Mouse (Mus musculus): ENCODE measurements at regions not wholly inside any gene's neighbourhood (a gene's known extent, or its start where the extent isn't known, plus 50 kb on each side); places are given as distances from the start of the nearest gene placed in this dataset.

DNA sequence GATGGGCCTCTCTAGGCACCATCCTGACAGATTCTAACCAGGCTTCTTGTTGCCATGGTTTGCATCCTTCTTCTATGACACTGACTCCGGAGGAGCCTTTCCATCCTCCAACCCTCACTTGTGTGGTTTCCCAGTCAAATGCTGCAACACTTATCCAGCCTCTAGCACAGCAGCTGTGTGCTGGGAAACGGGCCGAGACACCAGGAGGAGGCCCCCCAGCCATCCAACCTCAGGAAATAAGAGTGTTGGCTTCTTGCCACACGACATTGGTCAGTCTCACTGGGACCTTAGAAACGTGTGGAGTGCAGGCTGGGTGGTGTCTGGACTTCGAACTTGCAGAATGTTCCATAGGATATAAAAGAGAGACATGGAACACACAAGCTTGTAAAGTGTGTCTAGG, 119.9 kb upstream of the Bdnf start:
- H3K9ac ChIP-seq (replicated peaks; ENCODE audit: low read depth, low read length): no peak overlapping the region
- H3K4me2 ChIP-seq (ENCODE audit: low read depth, low read length): no peak overlapping the region
- WGBS: 79% methylated on average over 6 of the region's 6 CpGs
- no peaks in the 10 kb centered on the region for H3K27me3 ChIP-seq (ENCODE audit: control insufficient read depth, insufficient read depth, low read length)
- no peaks in the 10 kb centered on the region for H3K9me3 ChIP-seq (ENCODE audit: control insufficient read depth, low read length)
- H3K4me1 ChIP-seq (ENCODE audit: control insufficient read depth, insufficient read depth, low read length): no peaks in the 10 kb centered on the region
- H3K27ac ChIP-seq (ENCODE audit: low read depth, low read length): no peak overlapping the region
- H3K4me3 ChIP-seq (ENCODE audit: low read depth, low read length): no peak overlapping the region
- ATAC-seq (ENCODE audit: low read depth): no peak
- H3K36me3 ChIP-seq (ENCODE audit: control insufficient read depth, insufficient read depth, low read length): no peaks in the 10 kb centered on the region

DNA sequence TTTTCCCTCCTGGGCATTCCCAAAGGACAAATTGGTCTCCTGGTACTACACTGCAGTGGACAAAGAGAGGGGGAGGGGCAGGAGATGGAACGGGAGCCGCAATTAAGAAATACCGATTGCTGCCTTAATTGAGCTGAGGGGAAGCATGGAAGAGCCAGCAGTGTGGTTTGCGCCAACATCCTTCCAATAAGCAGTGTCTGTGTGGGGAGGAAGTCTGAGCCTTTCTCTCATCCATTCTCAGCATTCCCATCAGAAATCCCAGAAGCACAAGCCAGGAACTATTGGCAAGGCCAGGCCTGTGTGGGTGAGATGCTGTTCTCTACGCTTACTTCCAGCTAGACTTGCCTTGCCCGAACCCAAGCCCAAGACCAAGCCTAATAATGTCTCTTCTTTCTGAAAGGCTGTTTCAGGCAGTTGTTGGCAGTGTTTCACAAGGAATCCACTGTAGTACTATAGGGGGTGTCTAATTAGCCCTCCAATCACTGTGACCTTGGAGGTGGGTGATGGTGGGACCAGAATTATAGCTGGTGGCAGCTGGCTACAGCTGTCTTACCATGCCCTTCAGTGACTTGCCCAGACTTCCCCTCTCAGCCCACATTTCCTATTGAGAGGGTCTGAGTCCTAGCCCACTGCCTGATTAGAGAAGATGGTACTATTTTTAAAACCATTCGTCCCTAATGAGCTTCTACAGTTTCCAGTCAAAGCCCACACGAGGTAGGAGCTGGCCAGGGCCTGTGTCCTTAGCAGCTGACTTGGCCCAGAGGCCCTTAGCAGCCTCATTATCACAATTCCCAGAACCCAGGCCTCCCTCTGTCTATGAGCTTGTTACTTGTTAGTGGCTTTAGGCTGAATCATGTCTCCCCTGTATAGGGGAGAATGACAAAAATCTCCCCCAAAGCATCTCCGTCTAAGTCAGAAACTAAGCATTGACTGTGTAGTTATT, 115.1 kb upstream of the Bdnf start:
- no peak overlapping the region for H3K9ac ChIP-seq (replicated peaks; ENCODE audit: low read depth, low read length)
- no peaks in the 10 kb centered on the region for H3K9me3 ChIP-seq (ENCODE audit: control insufficient read depth, low read length)
- no peak overlapping the region for H3K27ac ChIP-seq (ENCODE audit: low read depth, low read length)
- H3K4me2 ChIP-seq (ENCODE audit: low read depth, low read length): no peak overlapping the region
- H3K4me1 ChIP-seq (ENCODE audit: control insufficient read depth, insufficient read depth, low read length): no peaks in the 10 kb centered on the region
- no peak for ATAC-seq (ENCODE audit: low read depth)
- 57% methylated on average over 9 of the region's 9 CpGs for WGBS
- no peaks in the 10 kb centered on the region for H3K27me3 ChIP-seq (ENCODE audit: control insufficient read depth, insufficient read depth, low read length)
- H3K4me3 ChIP-seq (ENCODE audit: low read depth, low read length): no peak overlapping the region
- no peaks in the 10 kb centered on the region for H3K36me3 ChIP-seq (ENCODE audit: control insufficient read depth, insufficient read depth, low read length)

DNA sequence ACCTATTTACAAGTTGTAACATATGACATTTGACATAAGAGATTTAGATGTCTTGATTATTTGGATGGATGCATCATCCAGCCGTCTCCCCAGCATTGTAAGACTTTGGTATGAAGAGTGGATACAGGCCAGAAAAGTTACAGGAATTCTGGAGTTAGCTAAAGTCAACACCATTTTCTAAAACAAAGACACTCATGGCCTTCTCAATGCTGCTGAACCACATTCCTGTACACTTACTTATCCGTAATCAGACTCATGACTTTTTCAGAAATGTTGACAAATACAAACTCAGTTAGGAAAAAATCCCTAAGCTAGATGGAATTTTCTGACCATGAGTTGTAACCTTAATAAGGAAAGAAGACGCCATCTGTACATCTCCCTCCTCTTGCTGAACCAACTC, 111.5 kb upstream of the Bdnf start:
- H3K4me3 ChIP-seq (ENCODE audit: low read depth, low read length): no peak overlapping the region
- no peaks in the 10 kb centered on the region for H3K4me1 ChIP-seq (ENCODE audit: control insufficient read depth, insufficient read depth, low read length)
- no peak overlapping the region for H3K9ac ChIP-seq (replicated peaks; ENCODE audit: low read depth, low read length)
- no peak overlapping the region for H3K27ac ChIP-seq (ENCODE audit: low read depth, low read length)
- no peak for ATAC-seq (ENCODE audit: low read depth)
- H3K4me2 ChIP-seq (ENCODE audit: low read depth, low read length): no peak overlapping the region
- H3K27me3 ChIP-seq (ENCODE audit: control insufficient read depth, insufficient read depth, low read length): no peaks in the 10 kb centered on the region
- 93% methylated on average over 3 of the region's 3 CpGs for WGBS
- no peaks in the 10 kb centered on the region for H3K36me3 ChIP-seq (ENCODE audit: control insufficient read depth, insufficient read depth, low read length)
- H3K9me3 ChIP-seq (ENCODE audit: control insufficient read depth, low read length): no peaks in the 10 kb centered on the region

DNA sequence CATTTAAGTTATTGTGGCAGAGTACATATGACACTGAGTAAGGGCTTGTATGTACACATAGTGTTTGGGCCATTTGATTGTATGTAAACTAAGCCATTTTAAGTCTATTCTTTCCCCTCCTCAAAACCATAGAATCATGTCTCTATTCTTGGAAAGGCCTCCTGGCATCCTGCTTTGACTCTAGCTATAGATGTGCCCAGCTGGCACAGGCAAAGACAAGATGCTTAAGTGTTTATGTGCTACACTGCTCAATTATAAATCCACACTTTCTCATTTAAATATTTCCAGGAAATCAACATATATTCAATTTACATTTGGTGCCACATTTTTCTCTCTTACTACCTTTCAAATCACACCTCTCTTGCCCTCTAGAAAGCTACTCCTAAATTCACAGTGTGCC, 97.6 kb upstream of the Bdnf start:
- H3K4me2 ChIP-seq (ENCODE audit: low read depth, low read length): no peak overlapping the region
- ATAC-seq (ENCODE audit: low read depth): no peak
- H3K9me3 ChIP-seq (ENCODE audit: control insufficient read depth, low read length): no peaks in the 10 kb centered on the region
- H3K4me1 ChIP-seq (ENCODE audit: control insufficient read depth, insufficient read depth, low read length): no peaks in the 10 kb centered on the region
- H3K36me3 ChIP-seq (ENCODE audit: control insufficient read depth, insufficient read depth, low read length): no peaks in the 10 kb centered on the region
- H3K4me3 ChIP-seq (ENCODE audit: low read depth, low read length): no peak overlapping the region
- no peaks in the 10 kb centered on the region for H3K27me3 ChIP-seq (ENCODE audit: control insufficient read depth, insufficient read depth, low read length)
- H3K27ac ChIP-seq (ENCODE audit: low read depth, low read length): no peak overlapping the region
- no peak overlapping the region for H3K9ac ChIP-seq (replicated peaks; ENCODE audit: low read depth, low read length)

DNA sequence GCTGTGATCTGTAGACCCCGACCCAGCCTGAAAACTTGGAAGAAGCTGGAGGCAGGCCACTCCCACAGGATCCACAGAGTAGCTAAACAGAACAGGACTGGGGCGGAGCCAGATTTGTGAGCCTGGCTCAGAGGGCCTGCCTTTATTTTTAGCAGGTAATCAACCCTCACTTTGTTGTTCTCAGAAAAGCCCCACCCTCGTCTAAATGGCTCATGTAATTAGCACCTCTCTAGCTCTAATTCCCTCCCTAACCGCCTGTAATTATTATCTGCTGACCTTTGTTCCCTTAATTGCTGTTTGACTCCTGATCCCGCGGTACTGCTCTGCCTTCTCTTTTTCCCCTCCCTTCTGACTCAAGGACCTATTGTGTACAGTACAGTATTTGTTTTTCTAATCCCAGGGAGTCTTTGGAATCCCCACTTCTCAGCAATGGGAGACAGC, 95.6 kb upstream of the Bdnf start:
- H3K4me1 ChIP-seq (ENCODE audit: control insufficient read depth, insufficient read depth, low read length): no peaks in the 10 kb centered on the region
- H3K27me3 ChIP-seq (ENCODE audit: control insufficient read depth, insufficient read depth, low read length): no peaks in the 10 kb centered on the region
- H3K9me3 ChIP-seq (ENCODE audit: control insufficient read depth, low read length): no peaks in the 10 kb centered on the region
- H3K36me3 ChIP-seq (ENCODE audit: control insufficient read depth, insufficient read depth, low read length): no peaks in the 10 kb centered on the region
- H3K4me2 ChIP-seq (ENCODE audit: low read depth, low read length): no peak overlapping the region
- no peak overlapping the region for H3K4me3 ChIP-seq (ENCODE audit: low read depth, low read length)
- H3K27ac ChIP-seq (ENCODE audit: low read depth, low read length): no peak overlapping the region
- H3K9ac ChIP-seq (replicated peaks; ENCODE audit: low read depth, low read length): no peak overlapping the region
- 3% methylated on average over 6 of the region's 6 CpGs for WGBS
- peak; percentile 46; the same call in 1 of the 2 replicates for ATAC-seq (ENCODE audit: low read depth)

DNA sequence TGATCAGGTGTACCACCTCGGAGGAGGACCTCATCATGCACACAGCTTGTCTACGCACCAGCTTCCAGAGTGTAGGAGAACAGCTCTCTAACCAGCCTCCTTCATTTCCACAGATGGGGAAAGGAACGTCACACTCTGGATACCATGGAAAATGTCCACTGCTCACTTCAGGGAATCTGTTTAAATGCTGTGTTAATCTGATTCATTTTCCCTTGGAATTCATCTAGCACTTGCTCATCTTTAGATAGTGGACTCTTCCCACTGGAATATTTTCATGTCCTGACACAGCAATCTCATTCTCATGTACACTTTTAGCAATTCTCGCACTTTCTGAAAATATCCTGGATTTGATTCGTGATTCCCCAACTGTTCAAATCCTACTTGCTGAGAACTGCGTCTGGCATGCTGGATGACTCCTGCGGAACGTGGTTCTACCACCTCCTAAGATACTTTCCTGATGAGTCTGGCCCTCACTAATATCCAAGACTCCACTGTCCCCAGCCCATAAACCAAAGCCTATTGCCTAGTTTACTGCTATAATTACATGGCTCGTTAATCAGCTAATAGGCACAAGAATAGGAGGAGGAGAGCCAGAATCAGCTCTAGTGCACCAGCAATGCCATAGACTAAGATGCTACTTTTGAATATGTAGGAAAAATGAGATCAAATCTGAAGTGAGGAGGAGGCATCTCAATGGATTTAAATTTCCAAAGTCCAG, 56.0 kb upstream of the Bdnf start:
- WGBS: 60% methylated on average over 9 of the region's 9 CpGs
- Histone ChIP-seq H3K9me3 (ENCODE audit: control insufficient read depth, low read length) (no peaks in the 10 kb centered on the region), H3K9ac (replicated peaks; ENCODE audit: low read depth, low read length) (no peak overlapping the region), H3K36me3 (ENCODE audit: control insufficient read depth, insufficient read depth, low read length) (no peaks in the 10 kb centered on the region), H3K27me3 (ENCODE audit: control insufficient read depth, insufficient read depth, low read length) (no peaks in the 10 kb centered on the region), H3K27ac (ENCODE audit: low read depth, low read length) (no peak overlapping the region), H3K4me3 (ENCODE audit: low read depth, low read length) (no peak overlapping the region), H3K4me1 (ENCODE audit: control insufficient read depth, insufficient read depth, low read length) (no peaks in the 10 kb centered on the region), H3K4me2 (ENCODE audit: low read depth, low read length) (no peak overlapping the region)
- ATAC-seq (ENCODE audit: low read depth): peak; percentile 69; the same call in 1 of the 2 replicates

DNA sequence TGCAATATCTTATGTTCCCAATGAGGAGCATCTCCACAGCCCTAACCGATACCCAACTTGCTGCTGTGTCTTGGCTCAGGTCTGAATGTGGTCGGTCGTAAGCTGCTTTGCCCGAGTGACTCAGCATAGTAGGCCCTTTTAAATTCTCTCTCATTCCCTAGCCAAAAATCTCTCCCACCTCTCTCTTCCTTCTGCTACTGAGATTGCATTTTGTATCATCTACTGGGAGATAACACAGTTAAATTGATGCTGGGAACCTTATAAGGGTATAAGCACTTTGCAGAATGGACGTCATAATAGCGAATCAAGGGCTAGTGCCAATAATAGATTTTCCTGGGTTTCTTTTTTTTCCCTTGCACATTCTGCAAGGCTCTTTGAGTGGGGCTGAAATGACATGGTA, 54.8 kb upstream of the Bdnf start:
- Histone ChIP-seq H3K36me3 (ENCODE audit: control insufficient read depth, insufficient read depth, low read length) (no peaks in the 10 kb centered on the region), H3K27ac (ENCODE audit: low read depth, low read length) (no peak overlapping the region), H3K9me3 (ENCODE audit: control insufficient read depth, low read length) (no peaks in the 10 kb centered on the region), H3K4me2 (ENCODE audit: low read depth, low read length) (no peak overlapping the region), H3K9ac (replicated peaks; ENCODE audit: low read depth, low read length) (no peak overlapping the region), H3K4me1 (ENCODE audit: control insufficient read depth, insufficient read depth, low read length) (no peaks in the 10 kb centered on the region), H3K27me3 (ENCODE audit: control insufficient read depth, insufficient read depth, low read length) (no peaks in the 10 kb centered on the region), H3K4me3 (ENCODE audit: low read depth, low read length) (no peak overlapping the region)
- ATAC-seq (ENCODE audit: low read depth): no peak
- WGBS: 92% methylated on average over 6 of the region's 6 CpGs

DNA sequence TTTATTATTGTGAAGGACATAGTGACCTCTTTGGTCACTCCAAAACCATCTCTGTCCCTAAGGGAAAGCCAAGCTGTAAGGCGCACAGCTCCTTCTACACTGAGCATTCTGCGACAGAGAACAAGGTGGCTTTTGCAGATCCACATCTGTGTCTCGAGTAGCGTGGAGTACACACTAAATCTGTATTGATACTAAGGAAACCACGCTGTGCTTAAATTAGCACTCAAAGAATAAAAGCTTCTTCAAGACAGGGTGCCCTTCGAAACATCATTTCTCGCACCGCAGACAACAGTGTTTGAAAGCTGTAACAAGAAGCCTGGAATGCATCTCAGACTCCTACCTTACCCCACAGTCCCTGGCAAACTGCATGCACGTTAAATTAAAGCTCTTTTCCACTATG, 52.9 kb upstream of the Bdnf start:
- Histone ChIP-seq H3K27me3 (ENCODE audit: control insufficient read depth, insufficient read depth, low read length) (no peaks in the 10 kb centered on the region), H3K36me3 (ENCODE audit: control insufficient read depth, insufficient read depth, low read length) (no peaks in the 10 kb centered on the region), H3K27ac (ENCODE audit: low read depth, low read length) (no peak overlapping the region), H3K9me3 (ENCODE audit: control insufficient read depth, low read length) (no peaks in the 10 kb centered on the region), H3K9ac (replicated peaks; ENCODE audit: low read depth, low read length) (no peak overlapping the region), H3K4me2 (ENCODE audit: low read depth, low read length) (no peak overlapping the region), H3K4me3 (ENCODE audit: low read depth, low read length) (no peak overlapping the region), H3K4me1 (ENCODE audit: control insufficient read depth, insufficient read depth, low read length) (no peaks in the 10 kb centered on the region)
- WGBS: 44% methylated on average over 9 of the region's 9 CpGs
- ATAC-seq (ENCODE audit: low read depth): no peak

All from neural tube, embryonic 14.5 days (tissue).